Mouse (Mus musculus) retina, adult 2 months (tissue): ENCODE results near the gene Dmc1.

ENCODE experiments used
- DNase-seq: peaks from one replicate; pipeline ENCODE4 v3.0.0-alpha.2; 2012; ENCODE audit warnings: low read depth, low spot score

Gene Dmc1

DNA sequence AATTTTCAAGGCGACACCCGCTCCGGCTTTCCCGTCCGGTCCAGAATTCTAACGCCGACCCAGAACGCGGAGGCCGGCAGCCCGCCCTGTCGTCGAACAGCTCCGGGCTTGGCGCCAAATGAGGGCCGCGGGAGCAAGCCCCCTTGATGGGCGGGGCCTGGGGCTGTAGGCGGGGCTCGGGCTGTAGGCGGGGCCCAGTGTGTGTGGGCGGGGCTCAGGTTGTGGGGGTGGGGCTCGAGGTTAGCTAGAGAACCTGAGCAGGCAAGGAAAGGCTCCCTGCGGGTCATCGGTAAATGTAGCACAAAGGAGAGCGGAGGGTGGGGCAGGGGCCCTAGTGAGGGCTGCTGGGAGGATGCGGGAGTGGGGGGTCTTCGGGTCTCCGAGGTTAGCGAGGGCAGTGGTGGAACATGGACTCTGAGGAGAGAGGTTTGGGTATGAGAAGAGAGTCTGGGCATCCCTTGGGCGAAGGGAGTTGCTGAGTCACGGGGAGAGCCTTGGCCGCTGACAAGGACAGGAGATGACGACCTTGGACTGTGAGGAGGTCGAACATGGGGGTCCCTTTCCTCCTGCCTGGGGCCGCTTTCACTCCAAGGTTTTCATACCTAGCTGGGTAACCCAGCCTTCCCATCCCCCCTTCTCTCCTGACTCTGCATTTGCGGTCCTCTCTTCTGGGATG lies at the start of gene Dmc1:
TSS of gene Dmc1 (minus strand) at position 120 of the 676 bp plus-strand sequence.
- DNase-seq = no peak

DNA sequence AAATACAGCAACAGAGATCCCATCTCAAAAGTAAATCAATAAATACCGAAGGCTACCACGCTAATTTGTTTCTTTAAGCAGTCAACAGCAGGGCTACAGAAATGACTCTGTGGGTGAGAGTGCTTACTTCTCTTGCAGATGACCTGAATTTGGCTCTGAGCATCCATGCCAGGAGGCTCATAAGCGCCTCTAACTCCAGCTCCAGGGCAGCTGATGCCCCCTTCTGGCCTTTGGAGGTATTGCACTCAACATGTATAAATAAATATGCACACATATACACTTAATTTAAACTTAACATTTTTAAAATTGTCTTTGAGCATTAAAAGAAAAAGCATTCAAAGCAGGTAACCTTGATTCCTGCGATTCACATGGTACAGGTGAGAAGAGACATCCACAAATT lies 46.6 kb upstream of the Dmc1 start:
- no peak for DNase-seq

DNA sequence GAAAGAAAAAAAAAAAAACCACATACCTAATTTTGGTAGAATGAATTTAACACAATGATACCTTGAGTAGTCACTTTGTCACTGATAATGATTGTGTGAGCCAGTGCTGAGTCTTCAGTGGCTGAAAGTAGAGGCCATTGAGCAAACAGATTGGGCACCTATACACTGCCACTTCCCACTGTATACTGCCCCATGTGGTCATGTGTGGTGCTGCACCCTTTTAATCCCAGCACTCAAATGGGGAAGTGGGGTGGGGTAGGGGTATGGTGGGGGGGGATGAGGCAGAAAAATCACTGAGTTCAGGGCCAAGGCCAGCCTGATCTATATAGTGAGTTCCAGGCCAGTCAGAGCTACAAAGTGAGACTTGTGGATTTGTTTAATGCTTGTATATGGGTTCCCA lies 45.7 kb upstream of the Dmc1 start:
- DNase-seq = no peak

DNA sequence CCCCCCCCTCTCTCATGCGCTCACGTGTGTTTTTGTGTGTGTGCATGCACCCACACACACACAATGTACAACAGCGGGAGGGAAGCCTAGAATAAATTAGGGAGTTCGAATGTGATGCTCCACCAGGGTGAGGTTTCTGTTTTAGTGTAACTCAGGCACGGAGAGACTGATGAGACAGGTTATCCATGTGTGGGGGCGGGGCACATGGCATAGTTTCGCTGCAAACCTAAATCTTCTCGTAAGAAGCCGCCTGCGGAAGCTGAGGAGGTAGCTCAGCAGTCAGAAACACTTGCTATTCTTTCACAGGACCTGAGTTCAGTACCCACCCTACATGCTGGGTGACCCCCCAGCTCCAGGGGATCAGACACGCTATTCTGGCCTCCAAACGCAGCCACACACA lies 43.2 kb upstream of the Dmc1 start:
- no peak for DNase-seq

DNA sequence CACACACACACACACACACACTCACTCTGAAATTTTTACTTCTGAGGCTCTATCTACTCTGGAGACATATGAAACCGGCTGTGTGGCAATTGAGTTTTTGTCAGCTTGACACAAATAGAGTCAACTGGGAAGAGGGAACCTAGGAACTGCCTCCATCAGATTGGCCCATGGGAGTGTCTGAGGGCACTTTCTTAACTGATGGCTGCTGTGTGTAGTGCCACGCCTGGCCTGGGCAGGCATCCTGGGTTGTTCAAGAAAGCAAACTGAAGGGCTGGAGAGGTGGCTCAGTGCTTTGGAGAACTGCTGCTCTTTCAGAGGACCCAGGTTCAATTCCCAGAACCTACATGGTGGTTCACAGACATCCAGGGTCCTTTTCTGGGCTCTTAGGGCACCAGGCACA lies 40.6 kb upstream of the Dmc1 start:
- no peak for DNase-seq

DNA sequence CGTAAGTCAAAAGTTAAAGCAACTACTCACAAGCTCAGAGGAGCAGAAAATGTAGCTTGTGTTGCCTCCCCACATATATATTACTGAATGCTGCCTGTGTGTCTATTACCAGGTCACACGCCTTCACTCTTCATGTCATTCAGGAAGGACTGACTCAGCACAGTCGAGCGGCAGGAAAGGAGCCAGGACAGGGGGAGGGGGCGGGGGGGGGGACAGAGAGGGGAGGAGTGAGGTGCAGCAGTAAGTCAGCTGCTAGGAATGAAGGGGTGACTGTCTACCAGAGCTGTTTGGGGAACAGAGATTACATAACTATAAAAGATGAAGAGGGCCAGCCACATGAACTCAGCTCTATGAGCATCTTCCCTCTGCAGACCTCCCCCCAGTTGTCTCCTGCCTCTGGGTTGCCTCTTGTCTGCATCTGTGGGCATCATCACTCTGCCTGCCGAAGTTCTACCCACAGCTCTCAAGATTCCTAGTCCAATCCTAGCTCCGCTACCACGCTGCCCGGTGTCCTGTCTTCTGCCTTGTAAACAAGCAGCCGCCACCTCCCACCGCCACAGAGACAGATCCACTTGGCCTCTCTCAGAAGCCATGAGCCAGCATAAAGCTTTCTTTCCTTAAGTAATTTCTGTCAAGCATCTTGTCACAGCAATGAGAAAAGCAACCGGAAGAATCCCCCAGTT lies 36.4 kb upstream of the Dmc1 start:
- no peak for DNase-seq

DNA sequence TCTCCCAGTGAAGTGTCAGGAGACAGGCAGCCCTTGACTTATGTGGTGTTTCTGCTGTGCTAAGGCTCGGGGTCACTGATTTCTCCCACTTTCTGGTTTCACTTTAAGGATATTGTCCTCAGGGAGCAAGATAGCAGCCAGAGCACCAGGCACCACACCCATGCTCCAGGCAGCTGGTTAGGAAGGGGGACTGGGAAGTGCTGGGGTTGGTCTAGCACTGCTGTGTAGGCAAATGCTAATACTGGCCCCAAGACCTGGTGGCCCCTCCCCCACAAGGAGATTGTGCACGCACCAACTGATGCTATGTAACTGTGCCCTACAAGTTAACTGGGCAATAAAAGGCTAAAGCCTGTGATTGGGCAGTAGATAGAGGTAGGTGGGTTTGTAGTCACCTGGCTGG lies 25.6 kb upstream of the Dmc1 start:
- DNase-seq = no peak

DNA sequence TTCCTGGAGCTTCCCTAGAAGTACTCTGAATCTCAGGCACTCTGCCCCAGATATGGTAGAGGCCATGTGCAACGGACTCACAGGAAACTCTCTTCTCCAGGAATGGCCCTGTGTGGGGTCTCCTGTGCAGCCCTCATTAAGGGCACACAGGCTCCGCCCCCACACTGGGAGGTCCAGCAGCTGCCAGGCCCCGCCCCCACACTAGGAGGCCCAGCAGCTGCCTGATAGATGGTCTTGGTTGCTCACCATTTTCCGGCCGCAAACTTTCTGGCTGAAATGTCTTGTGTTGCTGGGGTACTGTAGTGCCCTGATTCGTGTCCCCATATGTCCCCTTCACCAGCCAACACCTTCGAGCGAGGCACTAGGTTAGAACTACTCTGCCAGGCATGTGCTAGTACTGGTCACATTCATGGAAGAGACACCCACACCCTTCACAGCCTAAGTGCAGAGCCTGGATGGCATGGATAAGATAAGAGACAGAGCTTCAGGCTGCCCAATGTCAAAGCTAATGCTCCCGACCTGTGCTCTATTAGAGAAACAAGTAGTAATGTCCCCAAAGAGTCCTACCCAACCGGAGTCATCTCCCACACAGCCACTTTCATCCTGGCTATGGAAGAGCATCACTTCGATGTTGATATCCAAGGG lies 15.0 kb upstream of the Dmc1 start:
- DNase-seq = no peak

DNA sequence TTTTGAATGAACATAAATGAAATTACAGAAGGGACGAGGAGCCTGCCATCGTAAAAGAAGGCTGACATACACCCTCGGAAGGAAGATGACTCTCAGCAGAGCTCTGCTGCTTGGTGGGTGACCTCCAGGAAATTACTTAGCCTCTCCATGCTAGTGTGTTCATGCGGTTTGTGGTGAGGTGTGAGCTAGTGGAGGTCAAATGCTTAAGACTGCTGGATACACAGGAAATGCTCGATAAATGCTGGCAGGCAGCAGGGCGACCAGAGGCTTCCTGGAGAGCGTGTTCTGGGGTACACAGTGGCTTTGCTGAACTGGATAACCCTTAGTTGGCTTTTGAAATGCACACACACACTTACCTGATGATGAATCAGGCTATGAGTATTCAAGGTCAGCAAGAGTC lies 13.5 kb upstream of the Dmc1 start:
- DNase-seq = no peak

DNA sequence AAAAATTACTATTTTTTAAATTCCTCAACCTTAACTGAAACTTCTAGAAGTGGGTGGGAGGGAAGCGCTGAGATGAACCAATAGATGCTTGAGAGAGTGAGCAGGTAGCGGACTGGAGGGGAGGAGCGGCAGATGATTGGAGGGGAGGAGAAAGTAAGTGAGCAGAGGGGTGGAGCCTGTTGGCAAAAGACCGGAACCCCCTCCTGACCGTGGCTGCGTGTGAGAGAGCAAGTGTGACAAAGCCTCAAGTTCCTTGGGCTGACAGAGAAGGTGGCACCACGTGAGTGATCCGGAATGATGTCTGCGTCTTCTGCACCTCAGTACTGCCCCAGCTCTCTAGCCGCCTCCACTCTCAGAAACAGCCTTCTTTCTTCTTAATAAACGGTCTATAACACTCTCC lies 12.2 kb upstream of the Dmc1 start:
- no peak for DNase-seq

DNA sequence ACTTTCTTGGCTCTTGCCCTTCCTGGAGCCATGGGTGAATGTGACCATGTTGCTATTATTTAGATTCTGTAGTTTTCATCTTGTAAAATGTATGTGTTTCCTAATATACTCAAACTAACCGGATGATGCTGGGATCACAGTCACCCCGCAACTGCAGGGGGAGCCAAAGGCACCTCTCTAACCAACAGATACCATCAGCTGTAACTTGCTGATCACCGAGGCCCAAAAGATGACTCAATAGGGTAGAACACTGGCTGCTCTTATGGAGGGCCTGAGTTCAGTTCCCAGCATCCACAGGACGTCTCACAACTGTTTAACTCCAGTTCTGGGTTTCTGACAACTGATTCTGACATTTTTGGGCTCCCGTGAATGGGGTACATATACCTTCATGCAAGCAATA lies 11.8 kb upstream of the Dmc1 start:
- no peak for DNase-seq

DNA sequence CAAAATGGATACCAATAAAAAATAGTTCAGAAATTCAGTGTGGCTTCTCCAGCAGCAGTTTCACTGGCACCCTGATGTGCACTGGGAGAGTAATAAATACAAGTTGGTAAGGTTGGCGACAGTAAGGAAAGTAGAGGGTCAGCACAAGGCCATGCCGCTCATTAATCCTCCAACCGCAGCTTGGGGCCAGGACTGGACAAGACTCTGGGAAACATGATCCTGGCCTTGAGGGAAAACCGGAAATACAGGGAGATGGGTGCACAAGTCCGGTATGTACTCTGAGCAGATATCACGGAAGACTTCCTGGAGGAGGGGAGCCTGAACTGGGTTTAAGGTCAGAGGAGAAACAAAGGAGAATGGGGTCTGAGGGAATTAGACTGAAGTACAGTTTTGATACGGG lies 10.6 kb upstream of the Dmc1 start:
- no peak for DNase-seq

DNA sequence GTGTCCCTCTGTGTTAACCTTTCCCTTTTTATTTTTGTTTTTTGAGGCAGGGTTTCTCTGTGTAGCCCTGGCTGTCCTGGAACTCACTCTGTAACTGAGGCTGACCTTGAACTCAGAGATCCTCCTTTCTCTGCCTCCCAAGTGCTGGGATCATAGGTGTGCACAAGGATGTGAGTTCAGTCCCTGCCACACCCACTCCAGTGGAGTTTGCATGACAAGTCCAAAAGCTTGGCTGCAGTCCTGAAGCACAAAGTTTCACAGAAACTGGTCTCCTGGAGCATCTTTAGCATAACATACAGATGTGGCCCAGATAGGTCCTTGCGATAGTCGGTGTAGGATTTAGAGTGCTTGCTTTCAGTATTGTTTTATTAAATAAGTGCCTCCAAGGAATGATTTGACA lies 4.3 kb upstream of the Dmc1 start:
- DNase-seq = no peak

DNA sequence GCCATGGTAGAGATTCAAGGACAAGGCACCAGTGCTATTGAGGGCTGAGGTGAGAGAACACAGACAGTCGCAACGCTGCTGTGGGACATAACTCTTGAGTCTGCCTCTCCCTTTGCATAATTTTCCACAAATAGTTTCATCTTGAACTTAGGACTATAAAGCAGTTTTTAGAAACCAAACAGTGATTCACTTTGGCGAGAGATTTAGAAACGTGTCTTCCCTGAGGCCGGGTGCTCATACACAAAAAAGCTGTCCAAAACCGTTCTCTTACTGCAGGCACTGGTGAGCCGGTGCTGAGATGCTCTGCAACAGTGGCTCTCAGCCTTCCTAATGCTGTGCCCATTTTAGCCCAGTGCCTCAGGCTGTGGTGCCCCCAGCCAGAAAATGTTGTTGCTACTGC lies 3.3 kb upstream of the Dmc1 start:
- DNase-seq = no peak

DNA sequence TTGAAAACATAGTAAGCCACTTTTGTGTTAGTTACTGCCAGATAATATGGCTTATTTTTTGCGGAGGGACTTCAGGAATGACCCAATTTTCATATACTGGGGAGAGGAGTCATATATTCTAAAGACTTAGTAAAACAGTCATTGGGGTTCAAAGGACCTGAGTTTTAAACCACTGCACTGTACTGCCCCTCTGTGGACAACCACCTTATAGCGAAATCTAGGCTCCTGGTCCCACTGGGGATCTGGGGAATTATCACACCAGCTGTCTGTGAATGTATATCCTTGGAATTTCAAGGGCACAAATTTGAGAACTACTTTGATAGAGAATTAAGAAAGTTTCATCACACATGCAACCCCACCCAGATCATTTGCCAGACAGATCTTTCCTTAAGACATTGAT lies 2.8 kb upstream of the Dmc1 start:
- DNase-seq = no peak

DNA sequence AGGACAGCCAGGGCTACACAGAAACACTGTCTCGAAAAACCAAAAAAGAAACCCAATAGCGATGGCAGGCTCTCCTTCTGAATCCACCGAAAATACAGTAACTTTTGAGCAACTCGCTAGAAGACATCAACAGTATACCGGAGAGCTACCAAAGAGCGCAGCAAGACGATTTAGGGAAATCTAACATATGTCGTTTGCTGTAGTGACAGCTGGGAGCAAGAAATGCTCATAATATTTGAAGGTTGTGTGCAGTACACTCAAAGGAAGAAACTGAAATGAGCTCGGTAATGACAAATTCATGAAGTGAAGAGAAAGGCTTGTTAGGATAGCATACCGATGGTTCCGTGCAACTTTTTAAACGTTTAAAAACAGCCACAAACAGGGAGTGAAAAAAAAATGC lies 1.3 kb upstream of the Dmc1 start:
- DNase-seq = no peak

DNA sequence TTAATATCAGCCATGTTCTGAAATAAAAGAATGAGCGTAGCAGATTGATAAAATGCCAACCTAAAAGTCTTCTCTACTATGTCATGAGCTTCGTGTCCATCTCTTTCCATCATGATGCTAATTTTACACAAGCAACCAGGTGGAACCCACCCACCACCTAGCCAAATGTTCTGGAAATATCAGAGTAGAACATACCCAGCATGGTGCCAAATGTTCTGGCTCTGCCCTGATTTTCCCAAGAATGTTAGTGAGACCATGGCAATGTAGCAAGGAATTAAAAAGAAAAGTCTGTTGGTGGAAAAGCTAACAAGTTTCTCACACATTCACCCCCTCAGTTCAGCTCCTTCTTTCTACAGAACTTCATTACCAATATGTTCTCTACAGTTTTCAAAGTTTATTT lies 4.7 kb downstream of the Dmc1 start:
- no peak for DNase-seq

DNA sequence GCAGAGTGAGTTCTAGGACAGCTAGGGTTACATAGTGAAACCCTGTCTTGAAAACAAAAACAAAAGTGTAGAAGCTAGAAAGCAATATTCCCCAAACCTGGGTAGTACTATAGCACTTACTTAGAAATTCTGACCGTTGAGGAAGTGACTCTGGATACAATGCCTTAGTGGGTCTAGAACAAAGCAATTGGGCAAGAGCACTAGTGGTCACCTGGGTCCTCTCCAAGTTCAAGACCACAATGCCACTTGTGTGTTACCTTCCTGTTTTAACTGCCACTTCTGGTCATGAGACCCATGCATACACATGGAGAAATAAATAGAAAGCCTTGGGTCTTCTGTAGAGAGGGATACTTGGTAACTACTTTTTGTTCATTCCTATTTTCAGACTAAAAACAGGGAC lies 6.2 kb downstream of the Dmc1 start:
- no peak for DNase-seq

DNA sequence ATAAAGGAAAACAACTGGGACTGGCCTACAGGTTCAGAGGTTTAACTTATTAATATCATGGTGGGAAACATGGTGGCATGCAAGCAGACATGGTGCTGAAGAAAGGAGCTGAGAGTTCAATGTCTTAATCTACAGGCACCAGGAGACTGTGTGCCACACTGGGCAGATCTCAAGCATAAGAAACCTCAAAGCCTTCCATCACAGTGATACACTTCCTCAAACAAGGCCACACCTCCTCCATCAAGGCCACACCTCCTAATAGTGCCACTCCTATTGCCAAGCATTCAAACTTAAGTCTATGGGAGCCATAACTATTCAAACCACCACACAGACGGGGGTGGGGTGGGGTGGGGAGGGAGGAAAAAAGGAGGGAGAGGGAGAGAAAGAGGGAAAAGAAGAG lies 23.3 kb downstream of the Dmc1 start:
- DNase-seq = no peak

DNA sequence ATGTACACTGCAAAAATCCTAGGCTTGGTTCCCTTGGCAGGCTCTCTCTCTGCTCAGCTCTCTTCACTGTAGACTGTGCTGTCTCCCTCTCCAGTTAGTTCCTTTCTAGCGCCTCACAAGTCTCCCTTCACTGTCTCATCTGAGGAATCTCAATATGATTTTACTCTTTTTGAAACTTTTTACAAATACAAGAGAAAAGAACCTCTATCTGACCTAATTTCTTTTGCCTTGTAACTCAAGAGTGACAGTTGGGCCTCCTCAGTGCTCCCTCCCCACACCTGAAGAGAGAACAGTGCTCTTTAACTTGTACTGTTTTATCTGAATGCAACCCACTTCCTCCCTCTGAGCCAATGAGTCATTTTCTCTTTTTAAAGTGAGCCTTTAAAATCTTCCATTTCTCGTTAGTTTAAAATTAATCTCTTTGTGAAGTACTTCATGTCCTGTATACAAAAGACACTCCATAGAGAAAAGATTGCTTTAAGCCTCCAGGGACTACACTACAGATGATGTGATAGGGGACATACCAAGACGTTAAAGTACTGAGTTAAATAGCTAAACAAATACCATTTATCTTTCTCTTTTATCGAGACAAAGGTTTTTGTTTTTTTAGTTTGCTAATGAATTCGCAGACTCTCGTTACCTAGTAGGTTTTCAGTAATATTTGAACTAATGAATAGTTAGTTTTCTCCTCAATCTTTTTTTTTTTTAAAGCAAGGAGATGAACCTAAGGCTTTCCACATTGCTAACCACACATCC lies 27.1 kb downstream of the Dmc1 start:
- no peak for DNase-seq

DNA sequence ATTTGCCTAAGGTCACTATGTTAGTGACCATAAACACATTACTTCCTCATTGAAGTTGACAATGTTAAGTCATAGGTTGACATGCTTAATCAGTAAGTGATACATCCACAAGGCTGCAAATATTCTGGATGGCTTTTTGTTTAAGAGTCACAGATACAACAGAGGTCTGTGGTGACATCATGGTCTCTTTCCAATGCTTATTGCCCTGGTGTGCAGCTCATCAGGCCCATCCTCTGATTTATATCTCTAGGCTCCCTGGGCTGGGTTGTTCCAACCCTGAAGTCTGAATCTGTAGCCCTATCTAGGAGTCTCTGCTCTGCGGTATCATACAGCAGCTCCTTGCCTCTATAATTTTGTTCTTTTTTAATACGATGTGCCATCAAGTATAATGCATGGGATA lies 28.0 kb downstream of the Dmc1 start:
- DNase-seq = no peak

DNA sequence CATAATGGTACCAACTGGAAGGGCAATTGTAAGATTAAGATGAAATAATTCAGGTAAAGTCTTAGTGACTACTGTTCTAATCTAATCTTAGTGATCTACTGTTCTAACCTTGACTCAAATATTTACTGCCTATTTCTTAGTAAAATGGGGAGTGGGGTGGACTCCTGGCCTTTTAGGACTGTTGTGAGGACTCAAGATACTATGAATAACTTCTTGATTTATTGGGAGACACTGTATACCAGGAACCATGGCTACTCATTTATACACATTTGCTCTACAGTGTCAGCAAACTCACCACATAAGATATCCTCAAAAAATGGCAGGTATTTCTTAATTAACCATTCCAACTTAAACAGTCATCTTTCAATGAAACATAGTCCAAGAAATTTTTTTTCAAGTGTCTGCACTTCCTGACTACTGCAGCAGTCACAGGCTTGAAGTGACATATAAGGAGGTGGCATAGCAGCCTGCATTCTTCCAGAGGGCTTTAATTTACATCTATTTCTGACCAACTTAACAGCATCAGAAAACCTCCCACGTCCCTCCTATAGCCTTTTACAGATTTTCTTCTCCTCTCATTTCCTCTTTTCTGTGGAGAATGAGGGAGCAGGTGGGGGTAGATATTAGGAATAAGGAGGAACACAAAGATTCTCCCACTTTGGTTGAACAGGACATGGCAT lies 29.2 kb downstream of the Dmc1 start:
- DNase-seq = no peak
